Mouse (Mus musculus) telencephalon, adult 2 months (tissue): ENCODE measurements around the gene Vmn1r34.
"Not testable (repeated sequence)": the region's sequence is repeated elsewhere in the genome, so short reads cannot be mapped to it uniquely, and the experiment has no call there.

ENCODE experiments used
- DNase-seq: peaks from one replicate; pipeline ENCODE4 v3.0.0-alpha.2; 2011; ENCODE audit warnings: low read depth, low spot score

The Vmn1r34 gene

GRCm38 (mm10) chr6:66643779-66644178, at the start of gene Vmn1r34:
Gene Vmn1r34 (minus strand): TSS chr6:66643879.
- DNase-seq = no peak

DNA sequence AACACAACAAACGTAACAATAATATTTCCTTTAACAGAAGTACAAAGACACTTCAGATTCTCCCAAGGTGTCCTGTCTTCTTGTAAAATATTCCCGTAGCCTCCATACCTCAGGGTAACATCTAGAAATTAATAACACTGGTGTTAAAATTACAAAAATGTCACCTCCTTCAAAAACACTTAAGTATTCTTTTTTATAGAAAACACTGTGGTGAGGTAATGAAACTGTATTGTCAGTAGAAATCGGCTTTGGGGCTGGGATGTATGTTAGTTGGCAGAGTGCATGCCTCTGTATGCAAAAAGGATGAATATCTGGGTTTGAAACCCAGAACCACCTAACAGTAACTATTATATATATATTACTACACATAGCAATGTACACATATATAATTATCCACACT, 42.1 kb upstream of the Vmn1r34 start, which contains the start of gene Vmn1r35:
TSS of gene Vmn1r35 (minus strand) at position 101 of the 400 bp plus-strand sequence.
- no peak for DNase-seq

DNA sequence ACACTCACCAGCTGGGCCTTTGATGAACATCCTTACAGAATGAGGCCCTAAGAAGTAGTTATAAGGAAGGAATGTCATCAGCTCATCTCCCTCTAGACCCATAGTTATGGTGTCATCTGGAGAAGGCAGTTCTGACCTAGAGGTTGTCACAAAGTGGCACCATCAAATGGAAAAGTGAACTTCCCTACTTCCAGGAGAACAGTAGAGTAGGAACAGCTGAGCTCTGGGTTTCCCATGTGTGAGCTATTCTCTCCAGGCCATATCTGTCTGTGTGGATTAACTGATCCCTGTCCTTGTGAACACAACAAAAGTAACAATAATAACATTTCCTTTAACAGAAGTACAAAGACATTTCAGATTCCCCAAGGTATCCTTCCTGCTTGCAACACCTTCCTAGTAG, 25.5 kb downstream of the Vmn1r34 start, which contains the start of gene Vmn1r33:
TSS of gene Vmn1r33 (minus strand) at position 101 of the 400 bp plus-strand sequence.
- DNase-seq = not testable (repeated sequence)

DNA sequence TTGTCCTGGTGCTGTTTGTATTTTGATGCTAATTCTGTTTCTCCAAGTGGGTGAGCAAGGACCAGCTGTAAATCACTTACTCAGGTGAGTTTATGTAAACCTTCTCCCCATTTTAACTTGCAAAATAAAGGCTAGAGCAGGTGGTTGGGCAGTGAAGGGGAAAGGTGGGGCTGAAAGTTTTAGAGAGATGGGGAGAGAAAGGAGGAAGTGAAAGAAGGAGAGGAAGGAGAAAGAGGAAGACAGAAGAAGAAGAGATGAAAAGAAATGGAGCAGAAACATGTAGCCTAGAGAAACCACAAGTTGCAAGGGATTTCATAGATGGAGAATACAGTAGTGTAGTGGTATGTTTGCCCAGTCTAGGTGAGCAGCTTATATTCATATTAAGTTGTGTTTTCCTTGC, 47.9 kb downstream of the Vmn1r34 start:
- DNase-seq = no peak
